Mouse (Mus musculus): Measurements from ENCODE around the gene Rgs10. TPM values are rescaled to one million over a fixed set of nuclear protein-coding genes. Genes with fewer than 3 reads are reported as not detected.
A peak's percentile ranks its signal among the peaks of the same experiment; 100 is the strongest.
"Not testable (repeated sequence)": the region's sequence is repeated elsewhere in the genome, so short reads cannot be mapped to it uniquely, and the experiment has no call there.

The Rgs10 gene
- total RNA-seq, 2 experiments from 2014 or later = 49.5 to 52.5 TPM

DNA sequence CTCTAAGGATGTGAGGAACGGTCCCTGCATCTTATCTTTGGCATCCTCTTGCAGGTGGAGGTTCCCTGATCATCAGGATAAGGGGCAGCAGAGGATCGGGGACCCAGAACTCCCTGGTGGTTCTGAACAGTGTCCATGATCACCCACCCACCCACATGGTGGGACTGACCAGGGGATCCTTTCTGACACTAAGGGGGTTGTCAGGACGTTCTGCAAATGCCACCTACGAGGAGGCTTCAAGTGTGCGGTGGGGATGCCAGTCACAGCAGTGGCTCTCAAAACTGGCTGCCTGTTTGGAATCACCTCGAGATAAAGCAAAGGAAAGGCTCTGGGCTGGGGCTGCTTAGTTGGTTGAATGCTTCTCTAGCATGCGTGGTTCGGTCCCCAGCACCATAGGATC is 71.6 kb downstream of the Rgs10 start:
- no peak for DNase-seq (ENCODE audit: low spot score in 2 of 2)

DNA sequence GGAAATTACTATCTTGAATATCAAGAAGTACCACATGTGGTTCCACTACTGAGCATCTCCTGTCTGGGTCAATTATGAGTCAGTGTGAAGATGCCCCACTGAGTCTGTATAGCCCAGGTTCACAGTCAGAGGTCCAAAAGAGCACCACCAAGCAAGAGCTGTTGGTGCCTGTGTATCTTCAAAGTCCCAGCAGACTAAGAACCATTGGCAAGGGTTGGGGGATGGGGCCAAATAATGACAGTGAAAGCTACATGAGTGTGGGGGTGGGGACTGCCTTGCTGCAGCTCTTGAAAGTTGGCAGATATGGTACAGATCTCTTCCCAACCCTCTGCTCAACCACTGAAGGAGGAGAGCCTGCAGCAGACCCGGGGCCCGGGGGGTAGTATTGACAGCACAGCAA is 72.0 kb downstream of the Rgs10 start:
- DNase-seq (ENCODE audit: low spot score in 2 of 2) = no peak

DNA sequence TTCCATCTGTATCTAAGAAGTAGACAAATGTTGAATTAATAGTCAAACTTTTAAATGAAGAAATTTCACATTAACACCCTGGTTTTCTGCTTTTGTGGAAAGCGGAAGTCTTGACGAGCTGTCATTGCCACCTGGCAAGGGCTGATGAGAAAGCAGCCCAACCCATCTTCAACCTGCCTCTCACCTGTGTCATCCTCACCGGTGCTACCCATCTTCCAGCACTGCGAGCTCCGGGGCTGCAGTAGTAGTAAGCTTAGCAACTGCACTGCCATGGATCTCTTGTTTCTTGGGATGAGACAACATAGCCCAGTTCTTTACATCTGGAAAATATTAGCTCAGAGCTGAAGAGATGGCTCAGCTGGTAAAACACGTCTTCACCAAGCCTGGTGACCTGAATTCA is 72.9 kb downstream of the Rgs10 start:
- no peak for DNase-seq (ENCODE audit: low spot score in 2 of 2)

DNA sequence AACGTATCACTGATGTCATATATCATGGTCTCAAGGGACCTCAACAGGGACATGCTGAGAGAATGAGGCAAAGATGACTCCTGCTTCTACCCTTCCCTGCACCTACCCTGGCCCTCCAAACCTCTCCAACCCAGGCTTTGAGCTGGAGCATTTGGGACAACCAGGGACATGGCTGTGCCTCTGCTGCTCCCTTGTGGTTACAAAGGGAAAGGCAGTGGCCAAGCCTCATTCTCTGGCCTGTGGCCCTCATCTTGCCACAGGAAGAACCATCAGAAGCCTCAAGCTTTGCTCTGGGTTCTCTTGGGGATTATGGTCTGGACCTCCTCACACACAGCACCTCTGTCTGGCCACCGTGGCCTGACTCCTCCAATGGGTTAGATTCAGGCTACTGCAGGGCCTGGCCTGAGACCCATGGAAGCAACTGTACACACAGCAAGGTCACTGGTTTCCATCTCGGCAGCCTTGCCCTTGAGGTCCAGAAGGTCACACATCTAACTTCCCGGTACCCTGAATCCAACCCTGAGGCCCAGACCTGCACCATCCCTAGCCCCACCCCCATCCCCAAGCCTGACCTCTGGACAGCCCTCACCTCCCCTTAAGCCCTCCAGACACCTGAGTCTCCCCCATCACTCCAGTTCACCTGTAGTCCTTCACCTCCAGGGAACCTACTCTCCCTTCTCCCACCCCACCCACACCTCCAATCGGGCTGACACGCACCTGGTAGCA is 73.5 kb downstream of the Rgs10 start:
- DNase-seq (ENCODE audit: low spot score in 2 of 2) = peak; percentile 64 to 72

DNA sequence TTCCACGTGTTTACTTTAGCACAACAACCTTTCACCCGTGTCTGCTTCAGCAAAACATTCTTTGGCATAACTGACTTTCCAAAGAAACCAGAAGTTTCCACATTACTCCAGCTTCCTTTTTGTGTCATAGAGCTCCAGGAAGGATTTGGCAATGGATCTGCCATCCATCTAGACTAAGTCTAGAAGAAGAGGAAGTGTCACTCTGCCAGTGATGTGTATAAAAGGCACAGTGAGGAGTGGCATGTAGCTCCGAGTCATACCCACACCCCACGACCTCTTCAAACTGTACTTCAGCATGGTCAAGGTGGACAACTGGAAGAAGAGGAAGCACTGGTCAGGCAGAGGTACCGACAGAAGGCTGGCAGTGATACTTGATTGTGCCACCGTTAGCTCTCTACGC is 74.1 kb downstream of the Rgs10 start:
- DNase-seq (ENCODE audit: low spot score in 2 of 2) = no peak

DNA sequence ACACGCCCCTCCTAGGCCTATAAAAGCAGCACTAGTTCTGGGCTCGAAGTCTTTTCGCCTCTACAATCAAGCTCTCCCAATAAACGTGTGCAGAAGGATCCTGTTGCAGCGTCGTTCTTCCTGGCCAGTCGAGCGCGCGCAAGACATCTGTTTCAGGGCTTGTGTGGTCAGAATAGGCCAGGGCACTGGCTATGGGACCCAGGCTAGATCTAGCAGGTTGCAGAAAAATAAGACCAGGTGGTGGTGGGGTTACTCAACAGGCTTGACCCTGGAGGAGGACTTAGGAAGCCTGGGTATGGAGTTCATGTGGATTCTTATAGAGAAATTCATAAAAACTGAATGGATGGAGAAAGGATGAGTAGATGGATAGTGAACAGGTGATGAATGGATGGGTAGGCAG is 75.9 kb downstream of the Rgs10 start:
- DNase-seq (ENCODE audit: low spot score in 2 of 2) = not testable (repeated sequence)

DNA sequence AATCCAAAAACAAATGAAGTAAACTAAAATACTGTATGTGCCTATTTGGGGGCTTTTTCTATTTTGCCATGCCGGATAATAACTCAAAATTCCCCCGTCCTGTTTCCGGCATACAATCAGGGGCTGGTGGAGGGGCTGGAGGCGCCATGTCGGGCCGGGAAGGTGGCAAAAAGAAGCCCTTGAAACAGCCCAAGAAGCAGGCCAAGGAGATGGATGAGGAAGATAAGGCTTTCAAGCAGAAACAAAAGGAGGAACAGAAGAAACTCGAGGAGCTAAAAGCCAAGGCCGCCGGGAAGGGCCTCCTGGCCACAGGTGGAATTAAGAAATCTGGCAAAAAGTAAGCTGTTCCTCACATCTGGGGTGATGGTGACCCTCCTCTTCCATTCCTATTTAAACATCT is 78.2 kb downstream of the Rgs10 start:
- DNase-seq (ENCODE audit: low spot score in 2 of 2) = not testable (repeated sequence)

DNA sequence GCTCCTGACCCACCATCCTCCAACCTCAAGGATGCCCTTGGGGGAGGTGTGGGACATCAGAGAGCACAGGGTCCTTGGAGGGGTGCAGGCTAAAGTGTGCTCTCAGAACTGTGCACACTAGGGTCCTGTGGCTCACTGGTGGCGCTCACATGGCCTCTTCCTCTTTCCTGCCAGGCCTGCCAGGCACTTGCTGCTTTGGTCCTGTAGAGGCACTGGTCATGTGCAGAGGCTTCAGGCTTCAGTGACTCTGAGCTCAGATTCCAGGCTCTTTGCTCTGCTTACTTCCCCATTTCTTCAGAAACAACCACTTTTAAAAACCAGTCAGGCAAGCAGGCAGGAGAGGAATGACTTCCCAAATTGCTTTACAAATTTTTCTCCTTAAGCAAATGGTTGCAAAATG is 85.7 kb downstream of the Rgs10 start:
- DNase-seq (ENCODE audit: low spot score in 2 of 2) = no peak

DNA sequence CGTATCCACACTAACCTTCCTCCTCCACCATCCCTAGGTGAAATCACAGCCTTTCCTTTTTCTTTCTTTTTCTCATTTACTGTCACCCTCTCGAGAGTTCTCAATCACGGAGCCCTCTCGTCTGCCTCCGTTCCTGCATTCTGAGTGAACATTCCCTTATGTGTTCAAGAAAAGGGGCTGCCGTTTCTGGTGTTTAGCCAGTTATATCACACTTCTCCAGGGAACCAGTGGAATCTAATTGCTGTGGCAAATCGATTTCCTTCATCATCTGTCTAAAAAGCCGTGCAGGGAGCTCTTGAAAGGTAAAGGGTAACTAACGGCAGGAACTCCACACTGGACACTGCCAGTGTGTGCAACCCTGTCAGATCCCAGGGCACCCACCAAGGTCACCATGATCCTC is 87.6 kb downstream of the Rgs10 start:
- DNase-seq (ENCODE audit: low spot score in 2 of 2) = no peak

DNA sequence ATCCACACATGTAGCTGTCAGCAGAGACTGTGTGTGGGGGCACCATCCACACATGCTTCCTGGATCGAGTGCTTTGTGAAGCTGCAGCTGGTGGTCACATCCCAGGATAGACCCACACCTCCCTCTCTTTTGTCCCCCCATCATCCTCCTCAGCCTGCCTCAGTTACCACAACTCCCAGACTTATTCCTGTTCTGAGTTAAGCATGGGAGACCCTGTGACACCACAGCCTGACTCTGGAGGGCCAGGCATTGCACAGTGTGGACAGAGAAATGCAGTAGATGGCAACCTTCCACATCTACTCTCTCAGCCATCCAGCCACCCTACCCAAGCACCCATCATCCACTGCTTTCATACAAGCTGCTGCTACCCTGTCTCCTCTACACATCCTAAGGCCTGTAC is 93.6 kb downstream of the Rgs10 start:
- DNase-seq (ENCODE audit: low spot score in 2 of 2) = no peak

Other genes starting within 250 kb of the Rgs10 start
- 10 to 100 TPM in 1 of 2 experiments, 1 to 10 TPM in 1; 7.5 to 10.4 TPM for gene Cox6a2, start 212.4 kb downstream of the Rgs10 start, total RNA-seq (2021)
- 10 to 100 TPM; 12.2 to 14.7 TPM for gene Armc5, start 181.4 kb downstream of the Rgs10 start, total RNA-seq (2021)
- gene 9130023H24Rik, start 180.7 kb downstream of the Rgs10 start, total RNA-seq (2021) = 1 to 10 TPM; 2.9 to 3.6 TPM
- 10 to 100 TPM; 21.6 to 22.8 TPM for gene Tgfb1i1, start 171.9 kb downstream of the Rgs10 start, total RNA-seq (2021)
- gene Slc5a2, start 153.1 kb downstream of the Rgs10 start, total RNA-seq (2021) = not detected
- gene BC017158, start 120.6 kb downstream of the Rgs10 start, total RNA-seq (2021) = 10 to 100 TPM; 25.6 to 27.6 TPM
- 100 to 1,000 TPM in 1 of 2 experiments, 10 to 100 TPM in 1; 94.6 to 101 TPM for gene Tial1, start 43.0 kb upstream of the Rgs10 start, total RNA-seq (2021)
- 10 to 100 TPM in 1 of 2 experiments, 1 to 10 TPM in 1; 9.4 to 10.2 TPM for gene Bag3, start 104.9 kb upstream of the Rgs10 start, total RNA-seq (2021)
- 100 to 1,000 TPM in 1 of 2 experiments, 10 to 100 TPM in 1; 96.5 to 103 TPM for gene Inpp5f, start 192.6 kb upstream of the Rgs10 start, total RNA-seq (2021)